Mouse (Mus musculus) cortical plate, adult 2 months (tissue): ENCODE measurements around the gene Hexb.

Source experiments
- CTCF ChIP-seq: fragments of 200-500 bp; IDR thresholded peaks from 2 replicates; pipeline ENCODE4 v1.5.1; 2011; ENCODE audit warnings: mild to moderate bottlenecking, control low read depth, low read length; ENCODE audit not compliant: insufficient read depth; ENCODE audit errors: extremely low read depth
- POLR2A ChIP-seq: fragments of 200-500 bp; IDR thresholded peaks from 2 replicates; pipeline ENCODE4 v1.6.1; 2011; ENCODE audit warnings: mild to moderate bottlenecking, low read length, control low read depth; ENCODE audit not compliant: insufficient read depth; ENCODE audit errors: extremely low read depth

DNA sequence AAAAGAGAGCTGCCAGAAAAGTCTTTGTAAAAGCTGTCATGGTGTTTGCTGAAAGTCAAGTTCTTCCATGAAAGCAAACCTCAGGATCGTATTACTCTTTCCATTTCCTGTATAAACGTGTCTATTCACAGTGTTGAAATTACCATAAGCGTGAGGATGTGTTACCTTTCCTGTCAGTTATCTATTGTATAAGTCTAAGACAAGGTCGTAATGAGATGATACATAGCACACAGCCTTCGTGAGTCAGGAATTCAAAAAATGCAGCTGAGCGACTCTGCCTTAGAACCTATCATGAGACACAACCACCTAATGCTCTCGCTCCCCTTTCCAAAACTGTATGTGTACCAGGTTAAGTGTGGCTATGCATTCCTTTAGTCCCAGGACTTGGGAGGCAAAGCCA, 2.9 kb upstream of the Hexb start:
- TF ChIP-seq POLR2A (no peak), CTCF (no peak)
